Mouse (Mus musculus) forebrain, postnatal 0 days (tissue): ENCODE measurements around the gene Cdrt4. TPM values are rescaled to one million over a fixed set of nuclear protein-coding genes. Genes with fewer than 3 reads are reported as not detected.

Experiments used
- ATAC-seq: fragments of 200-750 bp; cut with Nextera tagmentation; 2 replicates; pipeline ENCODE4 v1.8.0; 2017; ENCODE audit warnings: mild to moderate bottlenecking, moderate library complexity
- DNase-seq: peaks from one replicate; pipeline ENCODE4 v3.0.0-alpha.2; 2015
- H3K27ac ChIP-seq: fragments of 300-500 bp; sonication (generic); 2 replicates; pipeline ENCODE4 v1.5.1; 2014; ENCODE audit warnings: low read depth, mild to moderate bottlenecking, antibody characterized with exemption, low read length, moderate library complexity, mixed read lengths
- H3K27me3 ChIP-seq: fragments of 300-500 bp; sonication (generic); 2 replicates; pipeline ENCODE4 v1.6.1; 2014; ENCODE audit warnings: mild to moderate bottlenecking, low read length, mixed read lengths; ENCODE audit not compliant: insufficient read depth
- H3K36me3 ChIP-seq: fragments of 300-500 bp; sonication (generic); 2 replicates; pipeline ENCODE4 v1.6.1; 2014; ENCODE audit warnings: mild to moderate bottlenecking, moderate library complexity; ENCODE audit not compliant: insufficient read depth
- H3K4me1 ChIP-seq: fragments of 300-500 bp; sonication (generic); 2 replicates; pipeline ENCODE4 v1.6.1; 2014; ENCODE audit warnings: antibody characterized with exemption; ENCODE audit not compliant: insufficient read depth
- H3K4me2 ChIP-seq: fragments of 300-500 bp; sonication (generic); 2 replicates; pipeline ENCODE4 v1.6.1; 2014; ENCODE audit warnings: low read depth, mild to moderate bottlenecking, moderate library complexity
- H3K4me3 ChIP-seq: fragments of 300-500 bp; sonication (generic); 2 replicates; pipeline ENCODE4 v1.5.1; 2014; ENCODE audit warnings: low read depth, low read length, mixed read lengths
- H3K9ac ChIP-seq: fragments of 300-500 bp; sonication (generic); 2 replicates; pipeline ENCODE4 v1.6.1; 2014; ENCODE audit warnings: mild to moderate bottlenecking
- H3K9me3 ChIP-seq: fragments of 300-500 bp; sonication (generic); 2 replicates; pipeline ENCODE4 v1.6.1; 2016; ENCODE audit warnings: low read length
- CTCF ChIP-seq: sonication (generic); IDR thresholded peaks from 2 replicates; pipeline ENCODE4 v1.5.1; 2016; ENCODE audit warnings: antibody characterized with exemption, control low read depth, low read depth
- WGBS: fragments of 180-500 bp; shearing (Covaris S2); extraction: QIAGEN DNeasy Blood & Tissue Kit; methylation state at CpG from one replicate; pipeline ENCODE4 v1.1.7; 2014; 5-methylcytosine and 5-hydroxymethylcytosine counted together
- polyA plus RNA-seq: library from polyadenylated mRNA; unstranded; fragments of >200 nt; fragmentation: Nextera tagmentation; extraction: Ambion mirVana; gene quantifications from 2 replicates; pipeline ENCODE4 v1.2.1, GENCODE M21; 2015
- total RNA-seq: library from RNA; depleted of rRNA; stranded (reverse); fragments of >200 nt; gene quantifications from 2 replicates; pipeline ENCODE4 v1.2.3, GENCODE M21; 2014

Cdrt4 gene
- total and polyA plus RNA-seq, 2 experiments from 2014 or later = not detected

GRCm38 (mm10) chr11:62986578-62986977, 35.6 kb downstream of the Cdrt4 start:
- no peak for DNase-seq
- Histone ChIP-seq H3K4me3 (no peak overlapping the region), H3K4me2 (no peak overlapping the region), H3K4me1 (0 out of 2 replicates have a peak, but pooled peaks cover 3% of the 10 kb centered on the region), H3K9ac (no peak overlapping the region), H3K9me3 (no peaks in the 10 kb centered on the region), H3K27ac (no peak overlapping the region), H3K36me3 (no peaks in the 10 kb centered on the region), H3K27me3 (no peaks in the 10 kb centered on the region)
- 76% methylated on average over 4 of the region's 4 CpGs for WGBS
- no peak for ATAC-seq
- no peak for TF ChIP-seq CTCF

GRCm38 (mm10) chr11:62990150-62990685, 39.2 kb downstream of the Cdrt4 start:
- Histone ChIP-seq H3K9me3 (no peaks in the 10 kb centered on the region), H3K4me2 (no peak overlapping the region), H3K27ac (no peak overlapping the region), H3K4me3 (no peak overlapping the region), H3K36me3 (no peaks in the 10 kb centered on the region), H3K27me3 (no peaks in the 10 kb centered on the region), H3K4me1 (no peaks in the 10 kb centered on the region), H3K9ac (no peak overlapping the region)
- TF ChIP-seq CTCF = no peak
- WGBS = 93% methylated on average over 3 of the region's 3 CpGs
- DNase-seq = no peak
- ATAC-seq = no peak

- 83% methylated on average over 5 of the region's 5 CpGs for WGBS
- no peak for TF ChIP-seq CTCF
- no peak for DNase-seq
- no peaks in the 10 kb centered on the region for H3K36me3 ChIP-seq
- no peak overlapping the region for H3K4me3 ChIP-seq
- H3K27me3 ChIP-seq = no peaks in the 10 kb centered on the region
- H3K9ac ChIP-seq = no peak overlapping the region
- ATAC-seq = no peak
- H3K4me2 ChIP-seq = no peak overlapping the region
- no peaks in the 10 kb centered on the region for H3K9me3 ChIP-seq
- H3K4me1 ChIP-seq = no peaks in the 10 kb centered on the region
- H3K27ac ChIP-seq = no peak overlapping the region
These were observed 39.8 kb downstream of the Cdrt4 start for GRCm38 (mm10) chr11:62990811-62991210.

GRCm38 (mm10) chr11:62992545-62993242, 41.7 kb downstream of the Cdrt4 start:
- H3K4me1 ChIP-seq = 0 out of 2 replicates have a peak, but pooled peaks cover 3% of the 10 kb centered on the region
- TF ChIP-seq CTCF = no peak
- no peak for ATAC-seq
- no peak overlapping the region for H3K4me2 ChIP-seq
- H3K27ac ChIP-seq = no peak overlapping the region
- H3K9ac ChIP-seq = no peak overlapping the region
- H3K4me3 ChIP-seq = no peak overlapping the region
- 89% methylated on average over 13 of the region's 13 CpGs for WGBS
- H3K36me3 ChIP-seq = no peaks in the 10 kb centered on the region
- H3K27me3 ChIP-seq = no peaks in the 10 kb centered on the region
- no peaks in the 10 kb centered on the region for H3K9me3 ChIP-seq
- no peak for DNase-seq

DNA sequence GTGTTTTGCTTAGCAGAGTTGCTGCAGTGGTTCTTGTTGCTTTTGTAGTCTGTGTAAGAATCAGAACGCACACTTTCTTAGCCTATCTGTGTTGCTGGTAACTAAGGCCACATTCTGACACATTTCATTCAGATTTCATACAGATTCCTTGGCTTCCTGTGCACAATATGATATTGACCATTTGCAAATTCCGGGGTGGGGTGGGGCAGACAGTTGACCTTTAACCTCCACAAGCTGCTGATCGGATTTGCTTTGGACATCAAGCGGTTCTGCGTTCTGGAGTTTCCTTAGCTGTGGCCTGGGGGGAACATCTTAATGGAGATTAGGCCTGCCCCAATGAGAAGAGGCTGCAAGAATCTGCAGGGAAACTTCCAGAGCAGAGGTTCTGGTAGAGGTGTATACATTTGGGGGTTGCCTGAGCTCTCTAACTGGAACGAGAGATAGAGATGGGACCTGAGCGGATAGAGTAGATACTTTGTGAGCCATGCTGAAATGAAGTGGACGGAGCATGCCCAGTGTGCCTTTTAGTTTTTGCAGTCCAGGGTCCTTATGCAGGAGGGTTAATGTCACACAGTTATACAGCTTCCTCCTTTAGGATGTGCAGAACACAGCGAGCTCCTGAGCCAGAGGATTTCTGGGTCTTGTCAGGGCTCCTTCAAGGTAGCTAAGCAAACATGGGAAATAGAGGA, 44.2 kb downstream of the Cdrt4 start:
- H3K9ac ChIP-seq = no peak overlapping the region
- H3K27ac ChIP-seq = no peak overlapping the region
- no peaks in the 10 kb centered on the region for H3K9me3 ChIP-seq
- H3K4me2 ChIP-seq = no peak overlapping the region
- no peak for ATAC-seq
- 0 out of 2 replicates have a peak, but pooled peaks cover 3% of the 10 kb centered on the region for H3K4me1 ChIP-seq
- no peak for TF ChIP-seq CTCF
- WGBS = 92% methylated on average over 9 of the region's 9 CpGs
- H3K36me3 ChIP-seq = no peaks in the 10 kb centered on the region
- no peaks in the 10 kb centered on the region for H3K27me3 ChIP-seq
- no peak overlapping the region for H3K4me3 ChIP-seq
- DNase-seq = no peak

GRCm38 (mm10) chr11:62995755-62996521, 44.9 kb downstream of the Cdrt4 start:
- Histone ChIP-seq H3K9ac (no peak overlapping the region), H3K9me3 (no peaks in the 10 kb centered on the region), H3K4me2 (no peak overlapping the region), H3K4me3 (no peak overlapping the region), H3K36me3 (no peaks in the 10 kb centered on the region), H3K27me3 (no peaks in the 10 kb centered on the region), H3K4me1 (0 out of 2 replicates have a peak, but pooled peaks cover 3% of the 10 kb centered on the region), H3K27ac (no peak overlapping the region)
- 81% methylated on average over 5 of the region's 5 CpGs for WGBS
- TF ChIP-seq CTCF = no peak
- ATAC-seq = no peak
- DNase-seq = no peak

GRCm38 (mm10) chr11:62996522-62996898, 45.5 kb downstream of the Cdrt4 start:
- Histone ChIP-seq H3K9me3 (no peaks in the 10 kb centered on the region), H3K9ac (no peak overlapping the region), H3K27me3 (no peaks in the 10 kb centered on the region), H3K27ac (no peak overlapping the region), H3K36me3 (no peaks in the 10 kb centered on the region), H3K4me2 (no peak overlapping the region), H3K4me3 (no peak overlapping the region), H3K4me1 (0 out of 2 replicates have a peak, but pooled peaks cover 3% of the 10 kb centered on the region)
- DNase-seq (no peak), ATAC-seq (no peak)
- 85% methylated on average over 4 of the region's 4 CpGs for WGBS
- no peak for TF ChIP-seq CTCF
